Mouse (Mus musculus) embryo, embryonic 11 days (tissue): ENCODE measurements around the gene Cdk5.
A peak's percentile ranks its signal among the peaks of the same experiment; 100 is the strongest.
"Not testable (repeated sequence)": the region's sequence is repeated elsewhere in the genome, so short reads cannot be mapped to it uniquely, and the experiment has no call there.

Source experiments
- DNase-seq: peaks from one replicate; pipeline ENCODE4 v3.0.0-alpha.2; 2015

Cdk5 gene

DNA sequence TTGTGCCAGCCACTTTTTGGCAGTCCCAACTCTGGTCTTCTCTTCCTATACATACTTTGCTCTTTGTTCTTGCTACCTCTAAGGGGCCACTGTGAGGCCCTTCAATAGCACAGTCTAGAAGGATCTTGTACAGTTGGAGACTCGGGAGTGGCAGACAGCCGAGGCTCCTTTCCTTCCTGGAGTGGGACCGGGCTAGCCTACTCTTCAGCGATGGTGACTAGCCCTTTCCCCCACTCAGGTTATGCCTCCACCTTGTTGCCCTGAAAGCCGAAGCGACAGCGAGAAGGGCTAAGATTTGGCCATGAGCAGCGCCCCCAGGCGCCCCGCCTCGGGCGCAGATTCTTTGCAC is 3.9 kb upstream of the Cdk5 start:
- DNase-seq = no peak

DNA sequence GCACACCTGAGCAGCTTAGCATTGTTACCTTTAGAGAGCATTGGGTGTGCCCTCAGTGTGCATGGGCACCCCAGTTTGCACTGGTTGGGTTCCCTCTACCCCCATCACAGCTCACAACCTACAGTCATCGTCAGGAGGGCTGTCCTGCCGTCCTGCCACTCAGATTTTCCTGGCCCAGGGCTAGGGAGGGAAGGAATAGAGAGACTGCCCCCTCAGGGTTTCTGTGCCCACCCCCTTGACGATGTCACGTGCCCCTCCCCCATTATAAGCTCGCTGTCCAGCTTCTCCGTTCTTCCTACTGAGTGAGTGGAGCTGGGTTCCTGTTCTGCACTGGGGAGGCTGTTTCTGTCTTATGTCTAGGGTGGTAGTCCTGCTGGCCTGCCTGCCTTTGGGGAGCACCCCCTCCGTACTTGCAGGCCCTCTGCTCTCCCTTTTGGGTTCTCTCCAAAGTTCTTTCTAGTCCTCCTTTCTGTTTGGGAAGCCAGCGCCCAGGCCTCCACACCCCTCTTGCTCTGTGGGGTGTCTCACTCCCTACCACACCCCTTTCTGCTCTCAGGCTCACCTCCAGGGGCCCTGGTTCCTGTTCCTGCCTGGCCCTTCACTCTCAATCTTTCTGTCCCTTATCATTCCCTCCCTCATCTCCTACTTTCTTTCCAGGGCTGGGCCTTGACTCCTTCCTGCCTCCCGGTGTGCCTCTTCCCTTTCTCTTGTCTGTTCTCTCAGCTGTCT is 3.4 kb upstream of the Cdk5 start:
- no peak for DNase-seq

DNA sequence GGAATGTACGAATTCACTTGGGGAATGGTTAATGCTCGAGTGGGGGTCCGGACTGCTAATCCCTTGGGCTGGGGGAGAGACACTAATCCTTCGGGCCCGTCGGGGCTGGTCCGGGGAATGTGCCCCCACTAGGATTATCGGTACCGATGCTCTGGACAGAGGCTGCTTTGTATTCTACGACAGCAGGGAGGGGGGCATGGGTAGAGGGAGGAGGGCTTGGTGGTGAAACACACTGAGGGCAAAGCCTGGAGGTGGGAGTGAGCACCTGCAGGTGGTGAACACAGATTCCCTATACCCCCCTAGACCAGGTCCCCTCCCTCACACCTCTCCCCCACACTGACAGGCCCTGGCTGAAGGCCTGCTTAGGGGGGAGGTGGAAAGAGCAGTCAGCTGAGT is 2.7 kb upstream of the Cdk5 start:
- DNase-seq = peak; percentile 41

DNA sequence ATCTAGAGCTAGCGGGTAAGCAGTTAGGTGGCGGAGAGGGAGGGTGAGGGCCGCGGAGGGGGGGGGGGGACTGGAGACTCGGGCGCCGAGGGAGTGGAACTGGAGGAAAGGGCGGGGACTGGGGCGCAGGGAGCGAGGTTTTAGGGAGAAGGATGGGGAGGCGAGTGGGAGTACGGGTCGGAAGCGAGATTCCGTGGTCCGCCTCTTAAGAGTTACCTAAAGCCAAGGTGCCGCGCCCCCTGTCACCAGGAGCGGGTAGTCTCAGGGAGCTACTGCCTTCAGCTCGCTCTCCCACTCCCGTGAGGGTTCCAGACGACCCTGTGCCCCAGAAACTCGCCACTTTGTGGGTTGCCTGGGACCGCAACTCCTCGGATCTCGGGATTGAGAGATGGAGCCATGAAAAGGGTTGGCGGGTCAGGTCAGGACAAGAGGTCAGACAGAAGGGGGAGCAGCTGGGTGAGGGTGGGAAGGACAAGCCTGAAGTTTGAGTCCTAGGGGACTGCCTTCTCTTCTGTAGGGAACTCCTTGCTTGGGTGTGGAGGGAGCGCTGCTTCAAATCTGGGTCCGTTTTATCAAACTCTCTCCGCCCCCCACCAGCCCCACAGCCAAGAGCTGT is 2.2 kb upstream of the Cdk5 start:
- peak; percentile 72 for DNase-seq

DNA sequence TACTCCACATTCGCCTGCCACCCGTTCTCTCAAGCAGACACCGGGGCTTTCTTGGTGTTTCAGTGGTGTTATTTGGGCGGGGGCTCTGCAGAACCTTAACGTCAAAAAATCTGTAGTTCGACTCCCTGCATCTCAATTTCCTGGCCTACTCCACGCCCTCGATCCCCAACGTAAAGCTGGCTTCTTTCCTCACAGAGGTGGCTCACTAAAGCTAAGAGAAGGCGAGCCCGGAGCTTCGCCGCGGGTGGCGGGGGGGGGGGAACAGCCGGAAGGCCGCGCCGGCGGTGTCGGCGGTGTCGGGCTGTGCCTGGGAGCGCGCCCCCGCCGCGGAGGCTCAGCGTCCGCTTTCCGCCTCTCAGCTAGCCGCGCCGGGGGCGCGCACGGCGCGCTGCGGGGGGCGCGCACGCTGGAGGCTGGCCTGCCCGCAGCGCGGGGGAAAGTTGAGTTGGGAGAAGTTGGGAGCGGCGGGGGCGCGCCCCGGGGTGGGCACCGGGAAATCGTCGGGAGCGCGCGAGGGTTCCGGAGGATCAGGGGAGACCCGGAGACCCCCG is 1.6 kb upstream of the Cdk5 start:
- peak; percentile 95 for DNase-seq

DNA sequence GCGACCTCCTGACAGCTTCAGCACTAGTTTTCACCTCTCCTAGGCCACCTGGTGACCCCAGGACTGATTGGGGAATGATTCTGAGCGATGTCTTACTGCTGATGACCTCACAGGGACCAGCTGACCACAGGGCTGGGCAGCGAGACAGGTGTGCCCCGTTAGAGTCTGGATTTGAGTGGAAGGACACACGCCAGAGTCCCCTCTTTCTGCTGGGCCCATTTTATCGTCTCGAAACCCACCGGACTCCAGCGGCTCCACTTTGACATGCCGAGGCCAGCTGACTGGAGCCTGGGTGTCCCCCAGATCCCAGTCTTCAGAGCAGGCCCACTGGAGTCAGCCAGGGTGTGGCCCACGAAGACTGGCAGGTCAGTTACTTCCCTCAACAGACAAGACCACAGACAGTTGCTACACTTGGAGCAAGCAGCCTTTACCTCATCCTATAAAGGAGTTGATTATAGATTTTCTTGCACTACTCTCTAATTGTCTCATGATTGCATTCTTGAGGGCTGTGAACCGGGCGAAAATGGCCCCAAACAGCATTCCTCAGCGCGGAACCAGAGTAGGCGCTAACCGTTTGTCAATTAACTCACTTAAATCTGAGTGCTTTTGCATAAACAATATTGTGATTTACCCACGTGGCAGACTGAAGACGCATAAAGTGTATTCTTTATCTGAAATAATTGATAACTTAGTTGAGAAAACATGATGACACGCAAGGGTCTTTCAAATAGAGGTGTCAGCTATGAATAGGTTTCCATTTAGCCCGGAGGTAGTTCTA is 863 bp upstream of the Cdk5 start:
- DNase-seq = peak; percentile 16

DNA sequence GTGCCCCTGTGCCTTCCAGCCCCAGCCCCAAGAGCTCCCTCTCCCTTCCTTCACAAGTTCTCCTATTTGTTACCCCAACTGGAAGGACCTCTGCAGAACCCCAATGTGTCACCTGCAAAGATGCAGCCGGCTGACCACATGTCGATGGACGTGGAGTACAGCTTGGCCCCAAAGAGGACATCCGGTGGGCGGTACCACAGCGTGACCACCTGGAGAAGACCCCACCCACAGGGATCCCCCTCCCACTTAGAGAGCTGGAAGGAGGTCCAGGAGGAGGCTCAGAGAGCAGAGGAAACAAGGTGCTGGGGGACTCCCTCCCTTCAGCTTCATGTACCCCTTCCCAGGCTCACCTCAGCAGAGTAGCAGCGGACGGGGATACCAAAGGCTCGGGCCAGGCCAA is 2.9 kb downstream of the Cdk5 start:
- DNase-seq = no peak

DNA sequence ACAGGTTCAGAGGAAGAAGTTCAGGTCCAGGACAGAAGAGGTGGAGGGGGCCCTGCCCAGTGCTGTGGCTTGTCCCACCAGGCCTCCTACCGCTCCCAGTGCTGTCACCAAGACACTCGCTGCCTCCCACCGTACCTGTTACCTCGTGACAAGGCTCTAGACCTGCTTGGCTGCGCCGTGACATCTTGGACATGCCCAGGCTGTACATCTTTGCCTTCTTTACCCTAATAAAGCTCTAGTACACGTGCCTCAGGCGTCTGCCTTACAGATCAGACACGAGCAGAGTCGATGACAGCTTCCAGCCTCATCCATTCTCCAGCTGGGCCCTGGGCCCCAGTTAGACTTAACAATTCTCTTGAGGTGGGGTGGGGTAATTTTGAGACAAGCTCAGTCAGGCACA is 5.7 kb downstream of the Cdk5 start:
- no peak for DNase-seq

DNA sequence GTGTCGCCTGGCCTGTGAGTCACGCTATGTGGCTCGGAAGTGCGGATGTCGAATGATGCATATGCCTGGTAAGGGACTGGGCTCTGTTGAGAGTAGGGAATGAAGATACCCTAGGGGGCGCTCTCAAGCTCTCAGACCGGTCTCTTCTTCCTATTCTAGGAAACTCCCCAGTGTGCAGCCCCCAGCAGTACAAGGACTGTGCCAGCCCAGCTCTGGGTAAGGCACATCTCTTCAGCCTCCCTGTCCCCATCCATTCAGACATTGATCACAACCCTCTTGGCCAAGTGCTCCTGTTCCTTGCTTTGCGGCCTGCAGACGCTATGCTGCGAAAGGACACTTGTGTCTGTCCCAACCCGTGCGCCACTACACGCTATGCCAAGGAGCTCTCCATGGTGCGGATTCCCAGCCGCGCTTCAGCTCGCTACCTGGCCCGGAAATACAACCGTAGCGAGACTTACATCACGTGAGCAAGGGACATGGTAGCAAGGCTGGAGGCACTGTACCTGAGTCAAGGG is 7.1 kb downstream of the Cdk5 start:
- DNase-seq = peak; percentile 81

DNA sequence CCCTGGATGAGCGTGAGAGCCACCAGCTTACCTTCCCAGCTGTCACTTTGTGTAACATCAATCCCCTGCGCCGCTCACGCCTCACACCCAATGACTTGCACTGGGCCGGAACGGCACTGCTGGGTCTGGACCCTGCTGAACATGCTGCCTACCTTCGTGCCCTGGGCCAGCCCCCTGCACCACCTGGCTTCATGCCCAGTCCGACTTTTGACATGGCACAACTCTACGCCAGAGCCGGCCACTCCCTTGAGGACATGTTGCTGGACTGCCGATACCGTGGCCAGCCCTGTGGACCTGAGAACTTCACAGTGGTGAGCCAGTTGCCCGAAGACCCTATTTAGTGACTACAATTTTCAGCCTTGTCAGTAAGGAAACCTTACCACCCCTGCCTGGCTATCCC is 9.4 kb downstream of the Cdk5 start:
- DNase-seq = no peak

DNA sequence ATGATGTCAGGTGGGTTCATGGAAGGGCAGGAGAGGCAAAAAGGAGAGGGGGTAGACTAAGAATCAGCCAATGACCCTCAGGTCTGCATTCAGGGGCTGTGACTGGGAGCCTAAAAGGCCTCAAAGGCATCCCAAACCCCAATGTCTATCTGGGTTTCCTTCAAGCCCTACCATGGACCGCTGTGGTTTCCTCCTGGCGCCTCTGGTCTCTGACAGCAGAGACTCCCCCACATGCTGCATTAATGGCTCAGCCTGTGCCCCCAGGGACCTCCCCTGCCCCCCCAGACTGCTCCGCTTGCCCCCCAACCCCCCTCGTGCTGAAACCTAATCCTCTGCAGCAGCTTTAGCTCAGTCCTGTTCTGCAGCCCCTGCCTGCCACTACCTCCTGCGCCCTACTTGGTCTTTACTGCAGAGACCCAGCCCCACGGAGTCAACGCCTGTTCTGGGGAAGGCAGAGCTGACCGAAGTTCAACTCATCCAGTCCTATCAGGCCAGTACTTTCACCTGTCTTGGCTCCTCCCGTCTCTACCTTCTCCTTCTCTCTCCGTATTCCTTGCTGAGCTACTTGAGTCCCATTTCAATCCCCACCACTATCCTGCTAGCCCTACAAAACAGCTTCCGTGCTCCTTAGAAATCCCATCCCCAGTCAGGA is 10.2 kb downstream of the Cdk5 start, which contains the start of gene Asic3:
TSS of gene Asic3 (plus strand) at position 351 of the 652 bp plus-strand sequence.
- DNase-seq = peak; percentile 28

DNA sequence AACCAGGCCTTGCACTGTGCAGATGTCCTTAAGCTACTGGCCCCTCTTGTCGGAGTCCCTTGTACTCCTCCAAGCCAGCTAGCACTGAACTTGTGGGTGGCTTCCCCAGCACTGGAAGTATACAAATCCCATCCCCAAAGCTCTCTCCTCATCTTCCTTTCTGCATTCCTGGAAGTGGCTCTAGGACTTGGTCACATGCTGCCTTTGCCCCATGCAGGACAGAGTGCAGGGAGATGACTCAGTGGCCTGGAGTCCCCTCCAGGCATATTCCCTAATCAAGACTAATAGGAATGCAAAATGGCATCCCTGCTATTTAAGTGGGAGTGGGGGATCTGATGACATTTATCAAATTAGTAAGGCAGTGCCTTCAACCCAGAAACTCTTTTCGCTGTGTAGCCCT is 11.3 kb downstream of the Cdk5 start:
- no peak for DNase-seq

DNA sequence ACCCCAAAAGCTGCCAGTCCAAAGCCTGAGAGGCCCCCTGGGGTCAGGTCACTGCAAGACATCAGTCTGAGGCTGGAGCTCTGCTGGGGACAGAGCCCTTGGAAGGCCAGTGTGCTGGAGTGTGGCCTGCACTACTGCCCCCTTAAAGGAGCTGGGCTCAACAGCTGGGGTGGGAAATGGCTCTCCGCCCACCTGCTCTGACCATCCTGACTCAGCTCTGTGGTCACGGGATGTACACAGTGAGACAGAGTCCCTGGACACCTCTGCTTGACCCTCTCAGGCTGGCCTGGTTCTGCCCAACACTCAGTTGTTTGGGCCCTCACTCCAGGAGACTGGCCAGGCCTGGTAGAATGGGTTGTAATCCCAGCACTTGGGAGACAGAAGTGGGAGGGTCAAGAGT is 13.9 kb downstream of the Cdk5 start:
- DNase-seq = no peak

DNA sequence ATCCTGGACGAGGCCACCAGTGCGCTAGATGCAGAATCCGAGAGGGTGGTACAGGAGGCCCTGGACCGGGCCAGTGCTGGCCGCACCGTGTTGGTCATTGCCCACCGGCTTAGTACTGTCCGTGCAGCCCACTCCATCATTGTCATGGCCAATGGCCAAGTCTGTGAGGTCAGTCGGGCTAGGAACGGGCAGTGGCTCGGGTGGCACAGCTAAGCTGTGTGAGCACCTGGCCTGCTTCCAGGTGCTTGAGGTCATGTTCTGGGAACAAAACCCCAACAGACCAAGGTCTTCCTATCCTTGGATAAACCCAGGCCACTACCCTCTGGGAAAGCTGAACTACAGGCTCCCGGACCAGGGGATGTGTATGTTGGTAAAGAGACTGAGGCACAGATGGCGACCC is 14.7 kb downstream of the Cdk5 start:
- no peak for DNase-seq

DNA sequence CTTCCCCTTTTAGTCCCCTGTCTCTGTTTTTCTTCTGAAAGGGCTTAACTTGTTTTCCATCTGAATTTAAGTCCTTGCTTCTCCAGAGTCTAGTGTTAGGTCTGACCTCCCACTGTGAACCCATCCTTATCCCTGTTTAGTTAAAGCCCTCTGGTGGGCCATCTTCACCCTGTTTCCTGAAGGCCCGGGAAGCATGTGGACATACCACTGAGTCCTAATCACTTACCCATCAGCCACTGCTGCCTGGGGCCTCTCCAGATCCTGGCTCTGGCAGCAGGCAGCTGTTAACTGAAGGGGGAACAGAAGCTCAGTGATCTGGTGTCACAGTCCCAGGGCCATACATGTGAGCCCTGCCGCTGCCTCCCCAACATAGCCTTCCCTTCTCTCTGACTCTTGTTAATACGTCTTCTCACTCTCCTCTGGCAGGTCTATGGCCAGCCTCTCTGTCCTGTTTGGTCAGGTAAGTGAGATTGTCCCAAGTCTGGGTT is 17.9 kb downstream of the Cdk5 start:
- no peak for DNase-seq

DNA sequence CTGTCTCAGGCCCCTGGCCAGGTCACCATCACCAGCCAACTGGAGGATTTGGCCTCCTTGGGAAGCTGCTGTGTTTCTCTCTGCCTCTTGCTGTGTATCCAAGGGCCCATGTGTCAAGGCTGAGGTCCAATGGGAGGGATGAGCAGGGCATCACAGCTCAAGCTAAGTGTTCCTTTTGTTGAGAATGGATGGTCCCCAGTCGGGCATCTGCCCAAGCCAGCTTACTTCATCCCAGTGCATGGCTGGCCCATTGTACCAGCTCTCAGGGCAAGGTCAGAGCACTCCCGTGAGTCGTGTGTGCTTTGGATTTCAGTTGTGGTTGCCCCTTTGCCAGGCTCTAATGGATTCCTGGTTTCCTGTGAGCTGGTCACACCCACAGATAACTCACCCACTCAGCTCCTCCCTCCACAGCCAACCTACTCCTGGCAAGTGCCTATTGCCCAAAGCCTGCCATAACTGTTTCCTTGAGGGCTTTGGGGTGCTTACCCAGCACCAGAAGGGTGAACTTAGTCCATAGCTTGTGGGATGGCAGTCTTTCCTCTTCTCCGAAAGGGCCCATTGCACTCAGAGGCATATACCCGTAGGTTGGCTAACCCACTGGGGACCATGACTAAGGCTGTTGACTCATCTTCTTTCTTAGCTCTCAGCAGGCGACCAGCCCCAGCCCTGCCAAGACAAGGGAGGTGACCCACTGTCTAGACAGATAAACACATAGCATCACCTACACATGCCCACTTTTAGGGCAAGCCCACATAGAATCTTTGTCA is 18.6 kb downstream of the Cdk5 start:
- no peak for DNase-seq

DNA sequence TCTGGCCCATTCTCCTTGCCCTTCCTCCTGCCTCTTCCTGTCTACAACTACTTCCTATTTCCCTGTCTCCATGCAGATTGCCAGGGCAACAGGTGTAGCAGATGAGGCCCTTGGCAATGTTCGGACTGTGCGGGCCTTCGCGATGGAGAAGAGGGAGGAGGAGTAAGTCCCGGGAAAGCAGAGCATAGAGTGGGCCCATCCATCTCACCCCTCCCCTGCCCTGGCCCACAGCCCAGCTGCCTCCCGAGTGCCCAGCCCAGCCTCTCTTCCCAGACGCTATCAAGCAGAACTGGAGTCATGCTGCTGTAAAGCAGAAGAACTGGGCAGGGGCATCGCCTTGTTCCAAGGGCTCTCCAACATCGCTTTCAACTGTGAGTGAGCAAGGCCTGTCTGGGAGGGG is 21.4 kb downstream of the Cdk5 start:
- no peak for DNase-seq

DNA sequence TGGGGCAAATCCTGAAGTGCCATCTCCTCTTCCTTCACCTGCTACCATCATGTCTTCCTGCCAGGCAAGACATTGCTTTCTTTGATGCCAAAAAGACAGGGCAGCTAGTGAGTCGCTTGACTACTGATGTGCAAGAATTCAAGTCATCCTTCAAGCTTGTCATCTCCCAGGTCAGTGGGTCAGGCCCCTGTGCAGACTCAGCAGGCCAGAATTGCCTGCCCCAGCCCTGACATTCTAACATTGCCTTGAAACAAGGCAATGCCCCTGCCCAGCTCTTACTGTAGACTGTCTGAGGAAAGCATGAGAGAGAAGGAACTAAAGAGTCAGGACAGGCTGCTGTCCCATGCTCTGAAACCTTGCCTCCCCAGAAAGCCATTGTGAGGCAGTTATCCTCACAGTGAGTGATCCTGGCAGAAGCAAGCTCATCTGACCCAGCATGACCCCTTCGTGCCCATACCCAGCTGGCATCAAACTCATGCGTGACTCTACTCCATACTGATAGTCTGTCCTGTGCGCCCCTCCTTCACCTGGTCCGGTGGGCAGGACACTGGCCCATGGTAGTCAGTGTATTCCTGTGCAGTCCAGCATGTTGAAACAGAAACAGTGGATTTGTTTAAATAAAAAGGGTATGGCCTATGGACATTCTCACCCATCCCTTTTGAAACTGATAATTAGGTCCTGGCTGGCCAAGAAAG is 22.3 kb downstream of the Cdk5 start:
- no peak for DNase-seq

DNA sequence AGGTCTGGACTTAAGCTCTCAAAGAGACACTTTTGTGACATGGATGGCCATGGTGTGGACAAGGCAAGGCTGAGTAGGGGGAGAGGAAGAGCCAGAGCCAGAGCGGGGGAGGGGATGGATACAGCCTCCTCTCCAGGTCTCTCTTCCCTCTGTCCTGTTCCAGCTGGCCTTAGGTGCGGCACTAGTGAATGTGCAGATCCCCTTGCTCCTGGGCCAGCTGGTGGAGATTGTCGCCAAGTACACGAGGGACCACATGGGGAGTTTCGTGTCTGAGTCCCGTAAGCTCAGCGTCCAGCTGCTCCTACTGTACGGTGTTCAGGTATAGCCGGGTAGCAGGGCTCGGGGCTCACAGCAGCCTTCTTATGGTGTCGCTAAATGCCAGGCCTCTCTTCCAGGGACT is 23.0 kb downstream of the Cdk5 start:
- no peak for DNase-seq

DNA sequence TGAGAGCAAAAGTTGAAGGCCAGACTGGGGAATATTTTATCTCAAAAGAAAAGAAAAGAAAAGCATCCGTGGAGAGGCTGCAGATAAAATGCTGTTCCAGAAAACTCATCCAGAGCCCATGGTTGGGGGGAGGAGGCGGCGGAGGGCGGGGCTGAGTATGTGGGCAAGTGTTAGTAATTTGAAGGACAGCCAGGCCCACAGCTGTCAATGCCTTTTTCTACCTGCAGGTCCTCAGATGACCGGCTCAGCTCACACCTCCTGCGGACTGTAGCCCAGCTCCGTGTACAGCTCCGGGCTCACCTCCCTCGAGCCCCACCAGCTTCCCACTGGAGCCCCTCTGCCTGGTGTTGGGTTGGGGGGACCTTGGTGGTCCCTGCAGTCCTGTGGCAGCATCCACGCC is 23.6 kb downstream of the Cdk5 start:
- DNase-seq = no peak

DNA sequence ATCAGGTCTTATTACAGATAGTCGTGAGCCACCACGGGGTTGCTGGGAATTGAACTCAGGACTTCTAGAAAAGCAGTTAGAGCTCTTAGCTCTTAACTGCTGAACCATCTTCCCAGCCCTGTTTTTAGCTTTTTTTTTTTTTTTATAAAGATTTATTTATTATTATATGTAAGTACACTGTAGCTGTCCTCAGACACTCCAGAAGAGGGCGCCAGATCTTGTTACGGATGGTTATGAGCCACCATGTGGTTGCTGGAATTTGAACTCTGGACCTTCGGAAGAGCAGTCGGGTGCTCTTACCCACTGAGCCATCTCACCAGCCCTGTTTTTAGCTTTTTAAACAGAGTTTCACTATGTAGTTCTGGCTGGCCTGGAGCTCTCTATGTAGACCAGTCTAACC is 27.1 kb downstream of the Cdk5 start:
- DNase-seq = not testable (repeated sequence)
